Mouse (Mus musculus): ENCODE measurements at regions not wholly inside any gene's neighbourhood (a gene's known extent, or its start where the extent isn't known, plus 50 kb on each side); places are given as distances from the start of the nearest gene placed in this dataset.

DNA sequence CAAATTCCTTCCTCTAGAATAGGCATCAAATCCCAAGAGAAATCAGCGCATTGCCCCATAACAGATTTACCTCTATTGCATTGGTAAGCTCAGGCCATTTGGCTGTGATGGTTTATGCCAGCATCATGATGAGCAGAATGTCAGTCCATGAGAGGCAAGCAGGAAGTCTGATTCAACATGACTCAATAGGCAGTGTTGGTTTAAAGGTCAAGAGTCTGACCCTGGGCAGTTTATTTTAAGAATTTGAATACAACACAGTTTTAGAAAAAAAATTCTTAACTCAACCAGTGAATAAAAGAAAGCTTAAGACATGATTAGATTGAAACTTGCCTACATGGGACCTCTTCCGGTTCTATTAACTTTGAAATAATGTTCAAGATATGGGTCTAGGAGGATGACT is 337.7 kb downstream of the Ppargc1a start:
- no peaks in the 10 kb centered on the region for H3K27me3 ChIP-seq
- no peaks in the 10 kb centered on the region for H3K4me1 ChIP-seq (replicated peaks)
- H3K4me2 ChIP-seq = no peak overlapping the region
- ATAC-seq (ENCODE audit: low read depth) = no peak
- H3K9ac ChIP-seq = no peak overlapping the region
- no peak overlapping the region for H3K4me3 ChIP-seq
- H3K27ac ChIP-seq (replicated peaks) = no peak overlapping the region
- no peaks in the 10 kb centered on the region for H3K9me3 ChIP-seq
- 99% methylated on average over 2 of the region's 2 CpGs for WGBS
- H3K36me3 ChIP-seq = no peaks in the 10 kb centered on the region

DNA sequence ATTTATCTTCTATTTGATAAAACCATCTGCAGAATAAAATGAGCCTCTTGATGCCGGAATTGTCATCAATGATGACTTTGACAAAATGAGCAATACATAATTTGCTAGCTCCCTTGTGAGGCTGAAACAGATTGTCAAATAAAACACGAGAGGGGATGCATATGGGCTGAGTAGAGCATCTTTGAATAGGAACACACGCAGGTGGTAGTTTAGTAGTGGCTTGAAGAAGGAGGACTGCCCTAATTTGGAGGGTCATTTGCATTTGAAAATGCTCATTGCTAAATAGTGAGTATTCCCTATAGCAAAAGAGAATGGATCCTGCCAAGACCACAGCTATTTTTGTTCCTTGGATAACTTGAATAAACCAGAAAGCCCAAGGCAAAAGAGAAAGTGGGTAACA is 339.5 kb downstream of the Ppargc1a start:
- WGBS = 49% methylated on average over 3 of the region's 3 CpGs
- no peak overlapping the region for H3K4me2 ChIP-seq
- no peak for ATAC-seq (ENCODE audit: low read depth)

DNA sequence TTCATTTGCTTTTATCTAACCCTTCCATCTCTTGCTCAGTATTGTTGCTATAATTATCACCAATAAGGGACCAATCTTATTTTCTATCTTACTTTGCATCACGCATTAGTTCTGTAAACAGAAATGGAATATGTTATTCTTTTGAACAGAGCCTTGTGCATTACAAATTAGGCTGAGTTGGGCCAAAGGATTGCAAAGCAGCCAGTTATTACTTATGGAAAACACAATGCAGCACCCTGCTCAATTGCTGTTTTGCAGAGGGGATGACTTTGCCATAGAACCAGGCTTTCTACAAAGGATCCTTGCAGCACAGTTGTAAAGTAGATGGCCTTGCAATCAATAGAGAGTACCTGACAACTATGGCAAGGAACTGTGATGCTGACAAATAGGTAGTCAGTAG is 364.3 kb downstream of the Ppargc1a start:
- H3K27ac ChIP-seq (replicated peaks) = no peak overlapping the region
- H3K9me3 ChIP-seq = no peaks in the 10 kb centered on the region
- H3K27me3 ChIP-seq = no peaks in the 10 kb centered on the region
- no peaks in the 10 kb centered on the region for H3K36me3 ChIP-seq
- no peaks in the 10 kb centered on the region for H3K4me1 ChIP-seq (replicated peaks)
- no peak overlapping the region for H3K4me3 ChIP-seq
- 82% methylated on average over 1 of the region's 1 CpGs for WGBS
- no peak overlapping the region for H3K9ac ChIP-seq
- ATAC-seq (ENCODE audit: low read depth) = no peak
- no peak overlapping the region for H3K4me2 ChIP-seq

More for the DNA sequence above, 339.5 kb downstream of the Ppargc1a start:
- Histone ChIP-seq H3K4me1 (replicated peaks) (no peaks in the 10 kb centered on the region), H3K9ac (no peak overlapping the region), H3K36me3 (no peaks in the 10 kb centered on the region), H3K27ac (replicated peaks) (no peak overlapping the region), H3K9me3 (no peaks in the 10 kb centered on the region), H3K4me3 (no peak overlapping the region), H3K27me3 (no peaks in the 10 kb centered on the region)

DNA sequence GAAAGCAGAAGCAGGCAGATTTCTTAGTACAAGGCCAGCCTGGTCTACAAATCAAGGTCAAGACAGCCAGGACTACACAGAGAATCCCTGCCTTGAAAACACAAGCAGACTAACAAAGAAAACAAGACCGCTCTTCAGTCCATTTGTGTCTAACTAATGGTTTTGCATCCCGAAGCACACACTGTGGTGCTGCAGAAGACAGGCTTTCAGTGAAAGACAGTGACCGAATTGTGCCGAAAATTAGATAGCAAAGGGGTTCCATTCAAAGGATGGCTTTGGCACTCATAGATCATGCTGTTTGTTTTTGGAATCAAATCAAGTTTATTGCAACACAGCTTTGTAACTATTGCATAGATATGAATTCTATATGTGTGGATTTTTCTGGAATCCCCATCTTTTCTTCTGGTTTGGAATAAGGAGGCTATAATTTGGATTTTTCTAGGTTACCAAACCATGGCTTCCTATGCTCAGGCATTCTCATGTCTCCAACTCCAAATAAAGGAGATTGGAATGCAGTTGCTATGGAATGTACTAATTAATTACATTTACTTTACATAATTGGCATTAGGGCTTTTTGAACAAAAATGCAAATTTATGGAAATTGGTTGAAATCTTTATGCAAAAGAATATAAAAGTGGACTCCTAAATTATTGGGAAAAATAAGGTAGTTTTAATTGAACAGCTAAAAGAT is 364.9 kb downstream of the Ppargc1a start:
- no peak for ATAC-seq (ENCODE audit: low read depth)
- Histone ChIP-seq H3K27me3 (no peaks in the 10 kb centered on the region), H3K4me3 (no peak overlapping the region), H3K36me3 (no peaks in the 10 kb centered on the region), H3K9ac (no peak overlapping the region), H3K4me1 (replicated peaks) (no peaks in the 10 kb centered on the region), H3K27ac (replicated peaks) (no peak overlapping the region), H3K9me3 (no peaks in the 10 kb centered on the region), H3K4me2 (no peak overlapping the region)
- 53% methylated on average over 4 of the region's 4 CpGs for WGBS

DNA sequence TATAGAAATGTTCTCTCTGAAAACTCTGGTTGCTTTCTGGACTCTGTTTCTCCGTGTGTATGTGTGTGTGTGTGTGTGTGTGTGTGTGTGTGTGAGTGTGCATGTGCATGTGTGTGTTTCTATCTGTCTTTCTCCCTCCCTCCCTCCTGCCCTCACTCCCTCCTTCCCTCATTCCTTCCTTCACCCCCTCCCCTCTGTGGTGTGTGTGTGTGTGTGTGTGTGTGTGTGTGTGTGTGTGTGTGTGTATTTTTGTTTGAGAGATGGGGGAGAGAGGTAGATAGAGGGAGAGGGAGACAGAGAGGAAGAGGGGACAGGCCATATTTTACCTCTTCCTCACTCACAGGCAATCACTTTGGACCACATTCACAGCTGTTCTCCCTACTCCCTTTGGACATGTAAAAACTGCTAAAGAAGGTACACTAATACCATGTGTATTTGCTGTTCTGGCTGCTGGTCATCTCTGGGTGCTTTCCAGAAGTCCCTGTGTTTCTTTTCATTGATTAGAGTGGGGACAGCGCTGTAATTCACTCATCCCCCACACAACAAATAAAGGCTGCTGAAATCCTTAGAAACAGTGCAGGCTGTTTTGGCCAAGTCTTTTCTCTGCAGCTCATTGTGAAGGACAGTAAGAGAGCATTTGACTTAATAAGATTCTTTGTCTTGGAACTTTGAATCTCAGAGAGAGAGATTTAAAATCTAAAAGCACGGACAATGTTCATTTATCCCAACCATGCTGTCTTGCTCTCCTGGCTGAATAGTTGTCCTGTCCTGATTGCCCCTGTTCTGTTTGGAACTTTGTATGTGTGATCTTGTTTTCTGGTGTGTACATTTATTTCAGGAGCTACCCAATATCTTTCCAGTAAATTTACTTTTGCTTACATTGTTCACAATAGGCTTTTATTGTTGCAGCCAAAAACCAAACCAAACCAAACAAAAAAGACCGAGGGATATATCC is 370.9 kb downstream of the Ppargc1a start:
- 26% methylated on average over 4 of the region's 4 CpGs for WGBS

DNA sequence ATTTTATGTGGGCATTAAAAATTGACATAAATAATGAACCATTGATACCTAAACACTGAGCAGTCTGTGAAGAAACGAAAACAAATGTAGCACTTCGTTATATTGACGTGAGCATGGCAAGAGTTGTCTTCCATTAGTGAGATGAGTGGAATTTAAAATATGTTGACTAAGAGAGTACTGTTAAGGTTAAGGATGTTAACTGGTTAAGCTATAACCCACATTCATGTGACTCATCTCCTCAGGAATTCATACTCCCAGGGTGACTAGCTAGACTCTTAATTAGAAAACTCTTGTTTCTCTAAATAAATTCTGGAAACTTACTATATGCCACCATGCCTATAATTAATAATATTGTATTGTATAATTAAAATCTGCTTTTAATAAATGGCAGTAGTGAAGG is 376.9 kb downstream of the Ppargc1a start:
- H3K27me3 ChIP-seq = no peaks in the 10 kb centered on the region
- 89% methylated on average over 3 of the region's 3 CpGs for WGBS
- ATAC-seq (ENCODE audit: low read depth) = no peak
- no peaks in the 10 kb centered on the region for H3K9me3 ChIP-seq
- H3K4me3 ChIP-seq = no peak overlapping the region
- no peak overlapping the region for H3K9ac ChIP-seq
- no peak overlapping the region for H3K4me2 ChIP-seq
- no peaks in the 10 kb centered on the region for H3K36me3 ChIP-seq
- no peak overlapping the region for H3K27ac ChIP-seq (replicated peaks)
- H3K4me1 ChIP-seq (replicated peaks) = no peaks in the 10 kb centered on the region

More for the DNA sequence above, 370.9 kb downstream of the Ppargc1a start:
- no peaks in the 10 kb centered on the region for H3K27me3 ChIP-seq
- H3K4me2 ChIP-seq = no peak overlapping the region
- no peaks in the 10 kb centered on the region for H3K36me3 ChIP-seq
- H3K9ac ChIP-seq = no peak overlapping the region
- no peak overlapping the region for H3K4me3 ChIP-seq
- peaks cover 14% of the 10 kb centered on the region for H3K4me1 ChIP-seq (replicated peaks)
- H3K27ac ChIP-seq (replicated peaks) = no peak overlapping the region
- no peaks in the 10 kb centered on the region for H3K9me3 ChIP-seq
- ATAC-seq (ENCODE audit: low read depth) = peak; percentile 94

DNA sequence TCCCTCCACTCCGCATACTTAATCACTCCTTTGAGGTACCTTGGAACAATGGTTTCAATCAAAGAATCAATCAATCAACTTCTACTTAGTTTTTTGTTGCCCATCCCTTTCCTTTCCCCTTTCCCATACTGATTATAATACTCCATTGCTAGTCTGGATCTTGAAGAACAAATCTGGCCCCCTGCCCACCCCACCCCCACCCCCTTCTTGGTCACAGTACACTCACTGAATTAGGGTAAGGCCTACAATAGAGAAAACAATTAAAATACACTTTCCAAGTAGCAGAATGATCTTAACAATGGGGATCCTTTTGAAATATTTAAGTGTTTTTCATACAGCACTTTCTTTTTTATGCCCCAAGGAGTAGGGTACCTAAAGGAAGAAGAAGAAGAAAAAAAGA is 397.7 kb downstream of the Ppargc1a start:
- no peak for ATAC-seq (ENCODE audit: low read depth)

DNA sequence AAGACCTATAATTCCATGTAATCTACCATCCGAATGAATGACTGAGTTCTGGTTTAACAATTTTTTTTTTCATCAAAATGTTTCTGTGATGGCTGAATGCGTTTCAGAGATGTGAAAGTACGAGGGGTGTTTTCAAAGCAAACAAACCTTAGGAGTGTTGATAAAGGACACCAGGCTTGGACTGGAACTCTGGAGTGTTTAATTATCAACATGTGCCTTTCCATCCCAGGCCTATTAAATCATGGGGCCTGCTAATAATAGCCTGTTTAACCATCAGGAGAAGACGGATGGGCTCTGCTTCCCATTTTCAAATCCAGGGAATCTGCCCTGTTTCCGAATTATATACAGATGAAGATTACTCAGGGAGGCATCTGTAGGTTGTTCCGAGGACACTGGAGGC is 399.3 kb downstream of the Ppargc1a start:
- Histone ChIP-seq H3K27ac (replicated peaks) (no peak overlapping the region), H3K4me1 (replicated peaks) (no peaks in the 10 kb centered on the region), H3K9ac (no peak overlapping the region), H3K36me3 (no peaks in the 10 kb centered on the region), H3K4me2 (no peak overlapping the region), H3K4me3 (no peak overlapping the region), H3K9me3 (no peaks in the 10 kb centered on the region), H3K27me3 (no peaks in the 10 kb centered on the region)
- no peak for ATAC-seq (ENCODE audit: low read depth)
- WGBS = 73% methylated on average over 6 of the region's 6 CpGs

More for the DNA sequence above, 397.7 kb downstream of the Ppargc1a start:
- Histone ChIP-seq H3K27ac (replicated peaks) (no peak overlapping the region), H3K4me2 (no peak overlapping the region), H3K9me3 (no peaks in the 10 kb centered on the region), H3K4me3 (no peak overlapping the region), H3K9ac (no peak overlapping the region), H3K4me1 (replicated peaks) (no peaks in the 10 kb centered on the region), H3K27me3 (no peaks in the 10 kb centered on the region), H3K36me3 (no peaks in the 10 kb centered on the region)
- WGBS = 54% methylated on average over 1 of the region's 1 CpGs

DNA sequence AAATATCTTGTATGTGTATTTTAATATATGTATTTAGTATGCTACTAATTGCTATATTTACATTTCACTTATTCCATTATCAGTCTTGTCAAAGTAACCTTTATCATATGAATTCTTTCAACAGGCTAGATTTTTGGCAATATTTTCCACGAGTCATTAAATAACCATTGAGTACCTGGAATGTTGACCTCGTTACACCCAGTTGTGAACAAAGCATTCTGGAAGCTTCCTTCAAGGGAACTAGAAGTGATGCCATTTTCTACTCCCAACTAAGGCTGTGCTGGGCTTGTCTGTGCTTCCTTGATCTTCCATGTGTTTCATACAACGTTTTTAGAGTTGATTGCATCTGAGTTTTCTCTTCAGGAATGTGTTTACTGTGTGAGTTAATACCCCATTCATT is 410.6 kb downstream of the Ppargc1a start:
- no peak overlapping the region for H3K9ac ChIP-seq
- H3K4me2 ChIP-seq = no peak overlapping the region
- WGBS = 67% methylated on average over 3 of the region's 3 CpGs
- H3K9me3 ChIP-seq = no peaks in the 10 kb centered on the region
- no peaks in the 10 kb centered on the region for H3K27me3 ChIP-seq
- no peaks in the 10 kb centered on the region for H3K4me1 ChIP-seq (replicated peaks)
- ATAC-seq (ENCODE audit: low read depth) = no peak
- H3K36me3 ChIP-seq = no peaks in the 10 kb centered on the region
- H3K4me3 ChIP-seq = no peak overlapping the region
- H3K27ac ChIP-seq (replicated peaks) = no peak overlapping the region

DNA sequence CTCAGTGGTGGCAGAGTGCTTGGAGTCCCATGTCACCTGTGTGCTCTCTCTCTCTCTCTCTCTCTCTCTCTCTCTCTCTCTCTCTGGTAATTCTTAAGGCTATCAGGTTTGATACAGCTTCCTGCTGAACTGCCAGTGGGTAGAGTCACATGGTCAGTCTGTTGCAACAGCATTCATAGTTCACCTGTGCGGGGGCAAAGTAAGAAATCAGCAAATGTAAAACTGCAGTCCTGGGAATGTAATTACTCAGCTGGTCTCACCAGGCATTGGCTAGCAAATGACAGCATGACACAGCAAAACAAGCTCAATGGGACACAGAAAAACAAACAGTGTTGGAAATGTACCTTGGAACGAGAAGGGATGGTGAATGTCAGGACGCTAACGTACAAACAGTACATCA is 422.7 kb downstream of the Ppargc1a start:
- Histone ChIP-seq H3K9me3 (no peaks in the 10 kb centered on the region), H3K9ac (no peak overlapping the region), H3K36me3 (no peaks in the 10 kb centered on the region), H3K4me3 (no peak overlapping the region), H3K27me3 (no peaks in the 10 kb centered on the region), H3K4me1 (replicated peaks) (no peaks in the 10 kb centered on the region), H3K27ac (replicated peaks) (no peak overlapping the region), H3K4me2 (no peak overlapping the region)
- WGBS = 91% methylated on average over 4 of the region's 4 CpGs
- ATAC-seq (ENCODE audit: low read depth) = no peak

DNA sequence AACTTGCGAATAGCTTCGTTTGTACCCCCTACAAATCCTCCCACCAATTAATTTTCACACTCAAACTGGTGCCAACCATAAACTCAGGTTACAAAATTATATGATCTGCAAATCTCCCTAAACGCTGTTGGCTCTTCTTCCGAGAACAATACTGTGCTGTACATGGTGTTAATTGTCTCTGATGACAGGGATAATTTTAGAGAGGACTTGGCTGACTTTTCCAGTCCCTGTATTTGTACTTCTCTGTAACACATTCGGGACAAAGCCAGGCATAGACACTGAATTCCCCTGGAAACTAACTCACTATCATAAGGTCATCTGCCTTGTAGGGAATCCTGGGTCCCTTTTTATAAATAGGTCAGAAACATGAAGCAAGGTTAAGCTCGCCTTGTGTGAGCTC is 442.4 kb downstream of the Ppargc1a start:
- WGBS = 89% methylated on average over 6 of the region's 6 CpGs
- no peaks in the 10 kb centered on the region for H3K36me3 ChIP-seq
- H3K4me3 ChIP-seq = no peak overlapping the region
- no peak overlapping the region for H3K9ac ChIP-seq
- H3K4me1 ChIP-seq (replicated peaks) = no peaks in the 10 kb centered on the region
- H3K4me2 ChIP-seq = no peak overlapping the region
- no peaks in the 10 kb centered on the region for H3K9me3 ChIP-seq
- no peak overlapping the region for H3K27ac ChIP-seq (replicated peaks)
- H3K27me3 ChIP-seq = no peaks in the 10 kb centered on the region
- ATAC-seq (ENCODE audit: low read depth) = no peak

DNA sequence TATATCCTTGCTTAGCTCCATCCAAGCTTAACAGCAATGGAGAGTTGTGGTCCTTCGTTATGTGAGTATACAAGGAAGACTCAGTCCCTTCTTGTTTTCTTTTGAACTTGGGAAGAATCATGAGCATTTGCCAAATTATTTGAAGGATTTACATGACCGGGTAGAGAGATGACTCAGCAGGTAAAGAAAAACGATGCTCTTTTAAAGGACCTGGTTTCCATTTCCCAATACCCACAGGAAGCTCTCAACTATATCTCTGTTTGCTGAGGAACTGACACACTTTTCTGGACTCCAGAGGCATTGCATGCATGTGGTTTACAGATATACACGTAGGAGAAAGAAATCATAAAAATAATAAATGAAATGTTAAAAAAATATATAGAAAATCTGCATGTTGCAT is 457.5 kb downstream of the Ppargc1a start:
- WGBS = 82% methylated on average over 4 of the region's 4 CpGs
- no peaks in the 10 kb centered on the region for H3K9me3 ChIP-seq
- H3K27ac ChIP-seq (replicated peaks) = no peak overlapping the region
- H3K4me2 ChIP-seq = no peak overlapping the region
- H3K9ac ChIP-seq = no peak overlapping the region
- no peak overlapping the region for H3K4me3 ChIP-seq
- ATAC-seq (ENCODE audit: low read depth) = no peak
- H3K36me3 ChIP-seq = no peaks in the 10 kb centered on the region
- no peaks in the 10 kb centered on the region for H3K27me3 ChIP-seq
- H3K4me1 ChIP-seq (replicated peaks) = no peaks in the 10 kb centered on the region

Measured in neural tube, embryonic 13.5 days (tissue).